Mouse (Mus musculus) heart, postnatal 0 days (tissue): ENCODE results near the gene Nudt8.

Source experiments
- CTCF ChIP-seq: IDR thresholded peaks from 2 replicates; pipeline ENCODE4 v1.5.1; 2016; ENCODE audit warnings: antibody characterized with exemption, control low read depth, low read depth
- EP300 ChIP-seq: IDR thresholded peaks from 2 replicates; pipeline ENCODE4 v1.6.1; 2016; ENCODE audit warnings: antibody characterized with exemption, low read depth

DNA sequence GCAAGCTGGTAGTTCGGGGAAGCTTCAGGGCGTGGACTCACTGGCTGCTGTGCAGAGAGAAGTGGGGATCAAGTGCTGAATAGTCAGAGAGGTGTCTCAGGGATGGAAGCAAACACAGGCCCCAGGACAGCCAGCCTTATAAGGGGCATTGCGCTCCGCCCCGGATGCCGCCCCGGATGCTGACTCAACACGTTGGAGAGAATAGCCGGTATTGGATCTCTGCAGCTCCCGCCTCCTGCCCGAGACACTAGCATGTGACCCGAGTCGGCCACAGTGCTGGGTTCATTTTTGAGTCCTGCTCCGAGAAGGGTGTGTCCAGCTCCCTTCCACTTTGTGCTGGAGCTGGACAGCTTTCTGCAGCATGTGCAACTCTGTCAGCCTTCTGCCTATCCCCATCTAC, 41.7 kb downstream of the Nudt8 start:
- TF ChIP-seq CTCF (no peak), EP300 (no peak)
